Mouse (Mus musculus) embryonic stem cell, embryonic (primary cell): ENCODE data around the gene Pmp22.

ENCODE experiments used
- CTCF ChIA-PET, 4 experiments: fragments of 300-600 bp in 2 of 4; fragments of 350-600 bp in 2 of 4; sonication (Branson Sonifier 250); formaldehyde crosslinking; loops; one replicate each; lab custom pipeline; 2022; ENCODE audit warnings: inconsistent platforms in 2 of 4; lab: Charles Lee
- POLR2A ChIA-PET, 4 experiments: fragments of 300-600 bp in 2 of 4; fragments of 350-600 bp in 2 of 4; sonication (Branson Sonifier 250); formaldehyde crosslinking; loops; one replicate each; lab custom pipeline; 2022; ENCODE audit warnings: antibody characterized with exemption in 4 of 4, inconsistent platforms in 1 of 4; lab: Charles Lee

Pmp22 gene

DNA sequence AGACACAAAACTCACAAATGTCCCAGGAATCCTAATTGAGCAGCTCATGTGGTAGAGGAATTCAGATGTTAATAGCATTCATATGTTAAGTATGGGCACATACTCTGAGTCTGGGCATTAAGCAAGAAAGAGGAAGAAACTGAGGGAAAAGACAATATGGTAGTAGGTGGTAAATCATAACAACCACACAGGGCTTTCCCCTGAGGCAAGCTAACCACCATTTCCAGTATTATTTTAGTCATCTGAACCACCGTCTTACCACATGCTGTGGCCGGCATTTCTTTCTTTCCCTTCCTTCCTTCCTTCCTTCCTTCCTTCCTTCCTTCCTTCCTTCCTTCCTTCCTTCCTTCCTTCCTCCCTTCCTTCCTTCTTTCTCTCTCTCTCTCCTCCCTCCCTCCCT is 6.5 kb upstream of the Pmp22 start:
- ChIA-PET CTCF (interaction anchor here in 3 of 4 experiments (0.6 to 2.2 kb wide), 3 partner anchors 13 to 53 kb away, joined by 4 to 7 read pairs (median 4); no protein-coding TSS in a partner anchor), POLR2A (interaction anchor here in 2 of 4 experiments (0.6 to 1.7 kb wide), 4 partner anchors 9 to 903 kb away, joined by 3 to 6 read pairs (median 4); no protein-coding TSS in a partner anchor)

DNA sequence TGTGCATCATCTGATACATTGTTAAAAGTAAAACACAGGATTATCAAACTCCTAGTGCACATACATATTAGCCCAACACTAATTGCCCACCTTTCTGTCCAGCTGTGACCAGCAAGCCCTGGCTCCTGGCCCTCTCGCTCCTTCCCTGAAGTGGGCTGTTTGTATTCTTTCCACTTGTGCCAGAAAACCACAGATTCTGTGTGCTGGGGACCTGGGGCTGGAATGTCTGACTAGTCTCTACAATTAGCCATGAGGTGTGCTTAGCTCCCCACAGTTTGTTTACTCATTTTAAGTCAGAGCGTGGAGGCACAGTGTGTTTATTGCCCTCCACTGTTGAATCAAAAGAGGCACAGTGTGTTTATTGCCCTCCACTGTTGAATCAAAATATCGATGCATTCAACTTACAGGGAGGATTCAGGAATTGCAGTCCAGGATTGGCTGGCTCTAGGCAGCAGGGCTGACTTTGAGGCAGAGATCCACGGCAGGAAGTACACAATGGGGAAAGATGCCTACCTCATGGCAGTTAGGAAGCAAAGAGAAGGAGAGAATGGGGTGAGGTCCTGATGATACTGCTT is 5.9 kb upstream of the Pmp22 start:
- POLR2A ChIA-PET: interaction anchor here in 1 of 4 experiments (0.6 to 1.7 kb wide), 4 partner anchors 9 to 205 kb away, joined by 3 to 6 read pairs (median 4); no protein-coding TSS in a partner anchor
- CTCF ChIA-PET: interaction anchor here in 3 of 4 experiments (0.6 to 2.2 kb wide), 3 partner anchors 12 to 52 kb away, joined by 4 to 7 read pairs (median 4); no protein-coding TSS in a partner anchor

DNA sequence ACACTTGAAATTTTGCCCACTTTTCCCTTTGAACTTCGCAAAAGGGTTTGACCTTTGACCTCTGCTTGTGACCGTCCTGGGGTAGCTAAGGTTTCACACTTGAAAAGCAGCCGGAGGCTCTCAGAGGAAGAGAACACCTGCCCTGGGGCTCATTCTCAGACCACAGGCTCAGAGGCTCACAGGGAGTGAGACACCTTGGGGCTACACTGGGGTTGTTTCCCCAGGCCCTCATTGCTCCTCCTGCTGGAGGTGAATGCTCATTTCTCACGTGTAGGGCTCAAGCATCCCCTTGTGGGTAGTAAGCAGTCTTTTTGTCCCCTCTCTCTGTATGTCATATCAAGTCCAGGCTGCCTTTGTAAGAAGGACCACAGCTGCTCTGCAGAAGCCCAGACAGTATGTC is 4.5 kb upstream of the Pmp22 start:
- CTCF ChIA-PET: interaction anchor here in 2 of 4 experiments (0.9 to 2.2 kb wide), 4 partner anchors 11 to 203 kb away, joined by 3 to 7 read pairs (median 4); no protein-coding TSS in a partner anchor
- POLR2A ChIA-PET: interaction anchor here in 3 of 4 experiments (0.5 to 1.3 kb wide), 4 partner anchors 11 to 361 kb away, joined by 3 read pairs; no protein-coding TSS in a partner anchor

DNA sequence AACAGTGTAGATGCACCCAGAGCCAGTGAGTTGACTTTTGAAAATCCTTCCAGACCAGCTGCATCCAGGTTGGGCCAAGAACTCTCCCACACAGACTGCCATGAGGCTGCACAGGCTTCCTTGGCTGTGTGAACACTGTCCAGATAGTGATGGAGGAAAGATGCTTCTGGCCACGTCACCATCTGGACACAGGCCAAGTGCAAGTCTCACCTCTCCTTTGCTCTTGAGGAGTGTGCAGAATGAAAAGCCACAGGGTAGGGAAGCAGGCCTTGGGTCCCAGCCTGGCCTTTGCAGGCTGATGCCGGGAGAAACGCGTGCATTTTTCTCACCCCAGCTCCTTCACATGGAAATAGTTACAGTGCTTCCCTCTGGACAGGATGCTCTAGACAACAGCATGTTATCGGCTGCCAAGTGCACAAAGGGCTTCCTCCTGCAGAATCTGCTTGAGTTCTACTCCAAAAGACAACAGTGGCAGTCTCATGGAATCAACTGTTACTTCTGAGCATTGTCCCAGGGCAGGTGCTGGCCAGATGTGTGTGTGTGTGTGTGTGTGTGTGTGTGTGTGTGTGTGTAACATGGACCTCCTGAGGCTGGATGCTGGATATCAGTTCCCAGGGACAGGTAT is 2.8 kb upstream of the Pmp22 start:
- CTCF ChIA-PET: no interaction called here
- POLR2A ChIA-PET: interaction anchor here in 1 of 4 experiments (0.7 kb wide), 1 partner anchor 187 kb away, joined by 8 read pairs; no protein-coding TSS in a partner anchor

DNA sequence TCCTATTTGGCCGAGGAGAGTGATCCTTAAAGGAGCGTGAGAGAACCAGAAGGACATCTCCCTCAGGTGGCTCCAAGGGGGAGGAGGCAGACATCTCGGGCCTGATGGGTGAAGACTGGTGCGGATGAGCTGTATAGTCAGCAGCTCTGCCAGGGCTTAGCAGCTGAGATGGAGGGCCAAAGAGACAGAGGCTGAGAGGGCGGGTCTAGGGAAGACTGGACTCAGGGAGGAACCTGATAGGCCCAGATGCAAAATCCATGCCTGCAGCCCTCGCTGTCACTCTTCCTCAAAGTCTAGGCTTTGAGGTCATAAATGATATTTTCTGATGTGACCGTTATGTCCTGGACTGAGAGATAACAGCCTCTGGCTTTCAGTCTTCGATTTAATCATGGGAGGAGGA is 1.8 kb upstream of the Pmp22 start:
- ChIA-PET CTCF (no interaction called here), POLR2A (no interaction called here)

DNA sequence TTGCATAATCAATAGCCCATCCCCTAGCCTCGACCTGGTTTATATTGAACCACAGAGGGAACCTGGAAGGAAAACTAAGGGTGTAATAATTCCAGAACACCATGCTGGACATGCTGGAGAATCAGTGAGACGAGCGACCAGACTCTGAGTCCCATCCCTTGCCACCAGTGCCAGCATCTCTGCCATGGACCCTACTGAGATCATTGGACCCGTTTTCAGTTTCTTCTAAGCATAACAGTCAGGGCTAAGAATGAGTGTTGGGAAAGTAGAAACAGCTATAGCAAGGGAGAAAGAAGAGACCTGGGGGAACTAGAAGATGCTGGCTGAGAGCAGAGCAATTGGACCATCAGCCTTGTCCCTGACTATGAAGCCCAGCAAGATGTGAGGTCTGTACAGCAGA is 1.3 kb upstream of the Pmp22 start:
- ChIA-PET CTCF (no interaction called here), POLR2A (no interaction called here)

DNA sequence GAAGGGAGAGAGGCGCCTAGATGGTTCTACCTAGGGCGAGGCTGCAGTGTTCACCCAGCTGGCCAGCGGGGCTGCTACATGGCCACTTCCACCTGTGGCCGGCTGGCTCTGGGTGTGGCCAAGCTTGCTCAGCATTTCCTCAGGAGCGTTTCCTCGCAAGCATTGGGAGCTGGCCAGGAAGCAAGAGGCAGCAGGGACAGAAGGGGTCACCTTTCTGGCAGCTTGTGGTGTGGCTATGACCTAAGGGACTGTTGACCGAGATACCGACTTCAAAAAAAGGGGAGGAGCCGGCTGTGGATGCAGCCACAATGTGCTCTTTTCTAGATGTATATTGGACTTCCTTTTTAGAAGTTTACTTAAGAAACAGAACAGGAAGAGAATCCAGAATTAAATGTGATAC is 593 bp downstream of the Pmp22 start:
- ChIA-PET CTCF (interaction anchor here in 1 of 4 experiments (0.5 kb wide), 1 partner anchor 93 kb away, joined by 4 read pairs; no protein-coding TSS in a partner anchor), POLR2A (interaction anchor here in 1 of 4 experiments (1.2 kb wide), 1 partner anchor 28 kb away, joined by 3 read pairs; no protein-coding TSS in a partner anchor)

DNA sequence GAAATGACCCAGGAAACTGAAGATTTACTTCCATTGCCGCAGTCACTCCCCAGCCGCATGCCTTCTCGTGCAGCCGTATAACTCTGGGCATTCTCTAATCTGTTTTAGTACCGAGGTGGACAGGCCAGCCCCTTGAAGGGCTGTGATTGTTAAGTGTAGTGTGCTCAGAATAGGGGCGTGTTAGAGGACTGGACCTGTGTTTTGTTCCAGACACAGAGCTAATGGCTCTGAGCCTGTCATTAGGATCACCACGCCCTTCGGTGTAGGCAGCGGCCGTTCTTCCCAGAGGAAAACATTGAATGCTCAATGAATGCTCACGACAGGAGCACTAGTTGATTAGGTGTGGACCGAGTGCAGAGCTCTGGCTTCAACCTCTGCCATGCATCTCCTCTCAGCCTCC is 1.1 kb downstream of the Pmp22 start:
- ChIA-PET POLR2A (no interaction called here), CTCF (no interaction called here)

DNA sequence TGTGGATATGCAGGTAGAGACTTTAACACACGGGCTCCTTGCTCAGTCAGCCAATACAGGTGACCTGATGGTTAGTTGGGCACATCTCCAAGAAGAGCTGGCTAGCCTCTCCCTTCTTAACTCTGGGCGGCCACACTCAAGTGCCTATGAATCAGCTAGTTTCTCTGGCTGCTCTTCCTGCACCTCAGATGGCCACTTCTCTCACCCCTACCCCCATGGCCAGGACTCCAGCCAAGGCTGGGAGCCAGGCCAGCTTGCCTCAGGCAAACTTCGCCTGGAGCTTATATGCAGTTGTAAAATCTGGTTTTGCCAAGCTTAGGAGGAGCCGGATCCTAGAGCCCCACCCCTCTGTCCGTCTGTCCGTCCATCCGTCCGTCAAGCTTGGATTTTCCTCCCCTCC is 1.7 kb downstream of the Pmp22 start:
- ChIA-PET POLR2A (interaction anchor here in 1 of 4 experiments (0.9 to 2.2 kb wide), 2 partner anchors 9 to 12 kb away, joined by 3 to 6 read pairs; no protein-coding TSS in a partner anchor), CTCF (no interaction called here)

DNA sequence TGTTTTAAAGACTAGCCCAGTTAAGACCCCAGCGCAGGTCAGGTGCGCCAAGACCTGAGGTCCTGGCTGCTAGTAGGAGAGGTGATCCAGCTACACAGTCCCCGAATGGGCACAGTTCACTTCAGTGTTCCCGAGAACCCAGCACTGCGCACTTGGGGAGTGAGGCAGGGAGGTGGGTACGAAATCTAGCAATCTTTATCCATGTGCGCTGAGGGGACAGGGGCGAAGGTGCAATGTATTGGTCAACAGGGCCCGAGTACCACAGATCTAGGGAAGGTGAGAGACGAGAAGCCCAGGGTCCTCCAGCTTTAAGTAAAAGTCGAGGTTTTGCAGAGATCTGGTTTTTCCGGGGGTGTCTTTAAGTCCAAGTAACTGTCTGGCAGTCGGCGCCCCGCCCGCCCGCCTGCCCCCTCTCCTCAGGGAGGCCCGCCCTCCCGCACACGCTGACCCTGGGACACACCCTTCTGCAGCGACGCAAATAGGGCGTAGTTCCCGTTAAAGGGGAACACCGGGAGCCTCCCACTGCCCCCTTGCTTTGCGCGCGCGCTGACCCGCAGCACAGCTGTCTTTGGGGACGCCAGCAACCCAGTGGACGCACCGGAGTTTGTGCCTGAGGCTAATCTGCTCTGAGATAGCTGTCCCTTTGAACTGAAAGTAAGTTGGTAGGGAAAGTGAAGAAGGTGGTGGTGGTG is 2.4 kb downstream of the Pmp22 start:
- ChIA-PET CTCF (interaction anchor here in 1 of 4 experiments (0.6 kb wide), 1 partner anchor 480 kb away, joined by 8 read pairs; no protein-coding TSS in a partner anchor), POLR2A (interaction anchor here in 1 of 4 experiments (0.6 to 2.2 kb wide), 4 partner anchors 9 to 385 kb away, joined by 3 to 6 read pairs (median 4); partner anchors contain the start of gene Fbxw10)

DNA sequence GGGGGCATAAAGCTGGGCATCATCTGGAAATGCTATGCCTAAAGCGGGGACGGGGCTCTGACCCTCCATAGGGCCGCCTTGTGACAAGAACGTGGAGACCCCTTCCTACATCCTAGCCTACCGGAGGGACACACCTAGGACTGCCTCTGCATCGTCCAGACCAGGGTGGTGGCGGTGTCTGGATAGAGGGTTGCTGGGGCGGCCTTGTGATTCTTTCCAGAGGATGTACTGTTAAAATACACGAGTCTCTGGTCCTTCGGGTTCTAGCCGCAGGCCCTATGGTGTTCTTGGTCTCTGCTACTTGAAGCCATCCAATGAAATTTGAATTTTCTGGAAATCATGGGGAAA is 2.9 kb downstream of the Pmp22 start:
- ChIA-PET POLR2A (interaction anchor here in 1 of 4 experiments (0.6 to 2.2 kb wide), 3 partner anchors 10 to 385 kb away, joined by 3 to 6 read pairs (median 5); partner anchors contain the start of gene Fbxw10), CTCF (interaction anchor here in 2 of 4 experiments (0.6 kb wide), 2 partner anchors 266 to 480 kb away, joined by 3 to 8 read pairs; no protein-coding TSS in a partner anchor)

DNA sequence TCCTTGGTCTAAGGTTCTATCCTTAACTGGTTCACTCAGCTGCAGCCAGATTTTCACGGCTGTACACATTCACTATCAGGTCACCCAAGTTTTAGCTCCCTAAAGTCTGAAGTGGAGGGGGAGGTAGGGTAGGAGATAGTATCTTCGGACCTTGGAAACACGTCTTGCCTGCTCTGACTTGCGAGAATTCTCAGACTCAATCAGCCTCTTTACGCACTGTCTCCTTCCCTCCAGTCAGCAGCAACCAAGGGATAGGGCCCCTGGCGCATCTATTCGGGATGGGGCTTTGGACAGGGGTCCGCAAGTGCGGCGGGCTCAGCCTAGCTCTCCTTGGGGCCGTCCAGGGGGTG is 3.3 kb downstream of the Pmp22 start:
- ChIA-PET CTCF (interaction anchor here in 2 of 4 experiments (0.6 to 1.7 kb wide), 2 partner anchors 199 to 266 kb away, joined by 3 to 5 read pairs; no protein-coding TSS in a partner anchor), POLR2A (interaction anchor here in 2 of 4 experiments (0.5 to 2.2 kb wide), 4 partner anchors 10 to 312 kb away, joined by 3 to 6 read pairs (median 4); partner anchors contain the start of genes Fbxw10 (in 1 of the 2), Trim16 (in 1 of the 2) and Tvp23b (in 1 of the 2))

DNA sequence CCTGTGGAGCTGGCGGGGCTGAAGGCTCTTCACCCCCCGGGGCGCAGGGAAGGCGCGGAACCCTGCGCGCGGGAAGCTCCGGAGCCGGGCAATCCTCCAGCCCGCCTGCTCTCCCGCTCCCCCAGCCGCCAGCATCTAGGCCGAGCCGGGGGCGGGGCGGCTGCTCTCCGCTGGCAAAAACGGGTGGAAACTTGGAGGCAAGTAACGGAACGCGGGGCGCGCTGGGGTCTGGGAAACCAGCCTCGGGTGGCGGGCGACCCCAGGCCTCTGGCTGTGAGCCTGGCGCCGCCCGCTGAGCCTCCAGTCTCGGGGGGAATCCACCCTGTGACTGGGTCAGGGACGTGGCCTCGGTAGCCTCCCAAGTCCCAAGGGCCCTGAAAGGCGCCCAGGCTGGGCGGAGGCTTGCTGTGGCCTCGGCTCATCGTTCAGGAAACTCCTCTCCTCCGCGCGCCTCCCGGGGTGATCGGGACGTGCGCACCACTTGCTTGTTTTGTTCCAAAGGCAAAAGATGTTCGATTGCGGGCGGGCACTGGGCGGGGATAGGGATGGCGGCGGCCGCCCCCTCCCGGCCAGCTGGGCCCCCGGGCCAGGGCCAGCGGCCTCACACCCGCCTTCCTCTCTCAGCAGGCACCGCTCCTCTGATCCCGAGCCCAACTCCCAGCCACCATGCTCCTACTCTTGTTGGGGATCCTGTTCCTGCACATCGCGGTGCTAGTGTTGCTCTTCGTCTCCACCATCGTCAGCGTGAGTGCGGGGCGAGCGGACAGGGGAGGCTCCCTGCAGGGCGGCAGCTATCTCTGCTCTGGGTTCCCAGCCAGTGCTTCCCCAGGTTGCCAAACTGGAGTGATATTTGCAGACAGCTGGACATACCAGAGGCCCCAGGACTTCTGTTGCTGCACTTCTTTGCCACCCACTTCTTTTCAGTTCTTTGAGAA is 4.0 kb downstream of the Pmp22 start:
- POLR2A ChIA-PET: interaction anchor here in 3 of 4 experiments (0.5 to 2.2 kb wide), 5 partner anchors 11 to 368 kb away, joined by 3 to 6 read pairs (median 3); partner anchors contain the start of genes Fbxw10 (in 1 of the 3), Trim16 (in 1 of the 3) and Tvp23b (in 1 of the 3)
- CTCF ChIA-PET: interaction anchor here in 2 of 4 experiments (0.6 to 1.7 kb wide), 2 partner anchors 199 to 267 kb away, joined by 3 to 5 read pairs; no protein-coding TSS in a partner anchor

DNA sequence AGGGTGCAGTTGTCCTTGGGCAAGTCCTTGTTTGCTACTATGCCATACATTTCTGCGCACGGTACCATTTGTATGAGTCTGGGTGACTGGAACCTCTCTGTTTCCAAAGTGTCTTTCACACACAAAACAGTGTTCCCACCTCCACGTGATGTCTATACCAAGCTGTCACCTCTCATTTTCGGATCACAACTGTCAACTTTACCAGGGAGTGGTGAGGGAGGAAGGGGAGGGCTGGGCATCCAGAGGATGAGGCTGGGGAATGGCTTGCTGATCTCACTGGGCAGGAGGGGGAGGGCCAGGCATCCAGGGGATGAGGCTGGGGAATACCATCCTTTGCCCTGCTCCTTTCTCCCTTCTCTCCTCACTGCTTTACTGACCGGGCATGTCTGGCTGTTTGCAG is 5.2 kb downstream of the Pmp22 start:
- POLR2A ChIA-PET: interaction anchor here in 1 of 4 experiments (2.2 kb wide), 1 partner anchor 212 kb away, joined by 6 read pairs; no protein-coding TSS in a partner anchor

DNA sequence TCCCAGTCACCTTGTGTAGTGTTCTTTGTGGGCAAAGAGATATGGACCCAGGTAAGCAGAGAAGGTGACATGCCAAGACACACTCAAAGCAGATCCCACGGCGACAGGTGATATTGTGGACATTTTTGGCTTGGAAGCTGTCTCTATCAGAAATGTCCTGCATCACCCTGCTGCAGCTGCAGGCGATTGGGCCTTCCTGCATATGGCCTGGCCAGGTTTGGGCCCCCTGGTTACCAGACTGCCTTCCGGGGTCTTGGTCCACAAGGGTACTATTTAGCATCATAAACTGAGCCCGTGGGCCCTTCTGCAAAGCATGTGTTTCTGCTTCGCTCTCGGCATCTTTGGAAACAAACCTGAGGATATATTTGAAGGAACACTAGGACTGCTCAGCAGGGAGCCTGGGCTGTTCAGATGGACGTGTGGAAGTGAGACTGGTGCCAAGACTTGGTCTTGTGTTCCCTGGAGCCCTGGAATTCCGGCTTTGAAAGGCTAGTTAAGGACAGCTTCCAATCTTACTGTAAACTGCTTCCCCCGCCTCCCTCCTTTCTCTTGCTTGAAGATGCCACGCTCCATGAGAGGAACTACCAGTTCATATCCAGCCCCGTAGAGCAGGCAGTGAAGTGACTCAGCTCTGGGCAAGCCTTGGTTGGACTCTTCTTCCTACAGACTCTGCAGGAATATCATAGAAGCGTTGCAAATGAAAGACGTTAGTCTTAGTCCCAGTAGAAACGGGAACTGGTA is 6.1 kb downstream of the Pmp22 start:
- CTCF ChIA-PET: interaction anchor here (0.6 to 4.0 kb wide), 47 partner anchors 9 to 633 kb away, joined by 3 to 28 read pairs (median 5); partner anchors contain the start of gene Tvp23b (in 1 of the 4)
- POLR2A ChIA-PET: interaction anchor here in 3 of 4 experiments (1.0 to 2.2 kb wide), 4 partner anchors 136 to 213 kb away, joined by 3 to 6 read pairs (median 3); no protein-coding TSS in a partner anchor

More for the DNA sequence above, 5.2 kb downstream of the Pmp22 start:
- CTCF ChIA-PET: interaction anchor here in 1 of 4 experiments (1.5 kb wide), 1 partner anchor 210 kb away, joined by 5 read pairs; no protein-coding TSS in a partner anchor

DNA sequence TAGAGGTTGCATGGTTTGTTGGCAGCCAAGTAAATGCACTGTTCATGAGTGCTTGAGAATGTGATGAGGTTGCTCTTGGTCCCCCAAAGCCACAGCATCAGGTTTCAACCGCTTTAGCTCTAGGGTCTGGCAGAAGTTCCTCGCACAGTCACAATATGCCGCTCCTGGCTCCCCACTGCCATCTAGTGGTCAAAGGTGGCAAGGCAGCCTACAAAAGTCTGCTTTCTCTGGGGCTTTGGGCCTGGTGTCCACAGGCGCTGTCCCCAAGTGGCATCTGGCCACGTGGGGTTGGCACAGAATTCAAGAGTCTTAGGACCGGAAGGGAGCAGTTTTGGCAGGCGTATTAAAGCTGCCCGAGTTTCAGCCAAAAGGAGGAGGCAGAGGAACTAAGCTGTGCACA is 6.8 kb downstream of the Pmp22 start:
- CTCF ChIA-PET: interaction anchor here (0.6 to 4.0 kb wide), 57 partner anchors 9 to 632 kb away, joined by 3 to 28 read pairs (median 4); partner anchors contain the start of gene Tvp23b (in 1 of the 4)
- POLR2A ChIA-PET: interaction anchor here in 3 of 4 experiments (1.0 to 2.4 kb wide), 6 partner anchors 135 to 404 kb away, joined by 3 to 9 read pairs (median 3); partner anchors contain the start of genes Tvp23b (in 1 of the 3) and Zfp287 (in 1 of the 3)
